Mouse (Mus musculus): ENCODE data around the gene Ank2. TPM values are rescaled to one million over a fixed set of nuclear protein-coding genes. Genes with fewer than 3 reads are reported as not detected.

Ank2 gene
- 40.4 and 60.8 TPM in 2 replicates for polyA plus RNA-seq (2016; fragmentation: Nextera tagmentation; extraction: Ambion mirVana)

GRCm38 (mm10) chr3:127498742-127499400, at the start of gene Ank2:
Ank2 (minus strand) TSS chr3:127499350.
- Histone ChIP-seq H3K4me1 (peaks cover 15% of the 10 kb centered on the region), H3K27ac (replicated peaks) (peak within 1 kb of the TSS; percentile 87), H3K36me3 (no peaks in the 10 kb centered on the region), H3K4me3 (peak within 1 kb of the TSS; percentile 82), H3K9me3 (replicated peaks) (0 out of 2 replicates have a peak, but pooled peaks cover 4% of the 10 kb centered on the region), H3K27me3 (ENCODE audit: low read depth, poor library complexity, severe bottlenecking) (peaks cover 45% of the 10 kb centered on the region)
- WGBS = under 1% methylated on average over 60 of the region's 62 CpGs
- DNase-seq (ENCODE audit: low spot score) = peak; percentile 67

DNA sequence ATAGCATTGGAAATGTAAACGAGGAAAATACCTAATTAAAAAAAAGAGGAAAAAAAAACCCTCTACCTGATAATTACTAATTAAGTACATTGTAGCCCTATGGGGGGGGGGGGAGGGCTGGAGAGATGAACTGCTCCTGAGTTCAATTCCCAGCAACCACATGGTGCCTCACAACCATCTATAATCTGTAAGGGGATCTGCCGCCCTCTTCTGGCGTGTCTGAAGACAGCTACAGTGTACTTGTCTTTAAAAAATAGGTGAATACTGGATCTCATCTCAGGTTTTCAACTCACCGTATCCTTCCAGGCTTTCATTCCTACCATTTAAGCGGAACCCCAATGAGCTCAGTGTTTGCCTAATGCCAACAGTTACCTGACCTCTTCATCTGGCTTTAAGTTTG, 48.7 kb upstream of the Ank2 start:
- peaks cover 9% of the 10 kb centered on the region for H3K4me1 ChIP-seq
- no peaks in the 10 kb centered on the region for H3K27me3 ChIP-seq (ENCODE audit: low read depth, poor library complexity, severe bottlenecking)
- DNase-seq (ENCODE audit: low spot score) = peak; percentile 45
- no peak overlapping the region for H3K27ac ChIP-seq (replicated peaks)
- 26% methylated on average over 4 of the region's 5 CpGs for WGBS
- H3K9me3 ChIP-seq (replicated peaks) = no peaks in the 10 kb centered on the region
- no peak overlapping the region for H3K4me3 ChIP-seq
- peaks cover 43% of the 10 kb centered on the region for H3K36me3 ChIP-seq

DNA sequence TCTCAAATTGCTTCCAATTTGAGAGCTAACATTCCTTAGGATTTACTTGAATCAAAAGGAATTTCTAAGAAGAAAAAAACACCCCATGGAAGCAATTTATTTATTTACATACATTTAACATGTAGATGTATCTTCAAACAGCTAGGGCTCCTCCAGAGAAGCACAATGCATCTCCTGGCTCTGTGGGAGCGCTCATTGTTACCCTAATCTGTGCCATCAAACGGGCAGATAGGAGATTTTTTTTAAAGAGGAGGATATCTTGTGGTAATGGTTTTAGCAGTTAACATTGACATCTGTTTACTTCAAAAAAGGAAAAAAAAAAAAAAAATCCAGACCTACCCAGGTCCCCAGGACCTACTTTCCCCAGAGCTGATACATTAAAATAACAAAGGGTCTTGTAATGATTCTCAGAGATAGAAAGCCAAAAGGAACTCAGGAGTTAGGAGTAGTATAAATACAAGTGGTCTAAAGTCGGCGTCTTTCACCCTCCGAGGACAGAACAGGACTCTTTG, 45.5 kb upstream of the Ank2 start:
- DNase-seq (ENCODE audit: low spot score) = no peak
- WGBS = 15% methylated on average over 5 of the region's 5 CpGs
- H3K4me1 ChIP-seq = no peaks in the 10 kb centered on the region
- no peak overlapping the region for H3K27ac ChIP-seq (replicated peaks)
- H3K36me3 ChIP-seq = peaks cover 73% of the 10 kb centered on the region
- no peaks in the 10 kb centered on the region for H3K27me3 ChIP-seq (ENCODE audit: low read depth, poor library complexity, severe bottlenecking)
- H3K9me3 ChIP-seq (replicated peaks) = no peaks in the 10 kb centered on the region
- no peak overlapping the region for H3K4me3 ChIP-seq

DNA sequence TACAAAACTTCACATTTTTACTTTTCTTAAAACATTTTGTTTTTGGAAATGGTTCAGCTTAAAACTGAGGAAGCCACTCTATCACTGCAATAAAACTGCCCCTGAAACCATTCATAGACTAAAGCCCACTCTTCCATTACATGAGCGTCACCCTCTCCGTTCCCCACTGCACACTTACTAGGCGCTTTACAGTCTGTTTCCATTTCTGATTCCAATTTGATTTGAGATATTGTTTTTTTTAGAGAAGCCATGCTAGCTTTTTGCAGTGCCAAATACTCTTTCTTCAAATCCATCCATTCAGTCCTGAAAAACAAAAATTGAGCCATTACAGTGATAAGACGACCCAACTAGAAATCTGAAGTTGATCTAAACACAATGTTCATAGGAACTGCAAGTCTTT, 44.8 kb upstream of the Ank2 start:
- DNase-seq (ENCODE audit: low spot score) = no peak
- 78% methylated on average over 4 of the region's 4 CpGs for WGBS

DNA sequence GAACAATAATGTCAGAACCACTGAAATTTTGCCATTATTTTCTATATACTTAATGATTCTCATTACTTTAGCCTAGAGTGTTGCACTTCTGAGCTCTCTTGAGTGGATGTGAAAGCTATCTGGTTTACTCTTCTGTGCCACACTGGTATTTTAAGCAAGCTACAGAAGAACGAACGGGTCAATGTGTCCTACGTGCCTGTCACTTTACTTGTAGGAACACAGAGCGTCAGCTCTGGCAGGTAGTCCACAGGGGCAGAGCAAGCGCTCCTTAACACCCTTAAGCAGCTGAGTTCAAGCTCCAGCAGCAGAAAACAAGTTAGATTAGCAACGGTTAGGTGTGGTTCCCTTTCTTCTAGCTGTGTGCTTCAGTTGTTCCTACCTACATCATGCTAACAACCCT, 40.0 kb upstream of the Ank2 start:
- DNase-seq (ENCODE audit: low spot score) = no peak
- 71% methylated on average over 6 of the region's 6 CpGs for WGBS
- H3K27ac ChIP-seq (replicated peaks) = no peak overlapping the region
- no peaks in the 10 kb centered on the region for H3K9me3 ChIP-seq (replicated peaks)
- no peaks in the 10 kb centered on the region for H3K4me1 ChIP-seq
- H3K4me3 ChIP-seq = no peak overlapping the region
- peaks cover 69% of the 10 kb centered on the region for H3K36me3 ChIP-seq
- no peaks in the 10 kb centered on the region for H3K27me3 ChIP-seq (ENCODE audit: low read depth, poor library complexity, severe bottlenecking)

More for the DNA sequence above, 44.8 kb upstream of the Ank2 start:
- no peak overlapping the region for H3K27ac ChIP-seq (replicated peaks)
- no peaks in the 10 kb centered on the region for H3K9me3 ChIP-seq (replicated peaks)
- H3K4me3 ChIP-seq = no peak overlapping the region
- H3K27me3 ChIP-seq (ENCODE audit: low read depth, poor library complexity, severe bottlenecking) = no peaks in the 10 kb centered on the region
- peaks cover 78% of the 10 kb centered on the region for H3K36me3 ChIP-seq
- no peaks in the 10 kb centered on the region for H3K4me1 ChIP-seq

- DNase-seq (ENCODE audit: low spot score) = no peak
- WGBS = 11% methylated on average over 4 of the region's 4 CpGs
- no peak overlapping the region for H3K27ac ChIP-seq (replicated peaks)
Observed at GRCm38 (mm10) chr3:127530293-127530692, 31.1 kb upstream of the Ank2 start.

DNA sequence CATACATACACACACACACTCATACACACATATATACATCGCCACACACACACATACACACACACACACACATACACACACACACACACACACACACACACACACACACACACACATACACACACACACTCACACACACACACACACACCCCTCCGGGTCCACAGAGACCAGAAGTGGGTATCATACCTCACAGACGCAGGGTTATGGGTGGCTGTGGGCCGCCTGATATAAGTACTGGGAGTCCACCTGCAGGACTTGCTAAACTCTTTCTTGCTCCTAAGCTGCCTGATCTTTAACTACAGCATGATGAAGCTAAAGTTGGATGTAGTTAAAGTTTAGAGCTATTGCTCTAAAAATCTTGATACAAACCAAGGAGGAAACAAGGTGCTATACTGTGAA, 30.7 kb upstream of the Ank2 start:
- Histone ChIP-seq H3K36me3 (0 out of 2 replicates have a peak, but pooled peaks cover 2% of the 10 kb centered on the region), H3K27me3 (ENCODE audit: low read depth, poor library complexity, severe bottlenecking) (no peaks in the 10 kb centered on the region), H3K27ac (replicated peaks) (no peak overlapping the region), H3K4me3 (no peak overlapping the region), H3K9me3 (replicated peaks) (no peaks in the 10 kb centered on the region), H3K4me1 (no peaks in the 10 kb centered on the region)
- DNase-seq (ENCODE audit: low spot score) = no peak
- 84% methylated on average over 4 of the region's 4 CpGs for WGBS

More at GRCm38 (mm10) chr3:127530293-127530692, 31.1 kb upstream of the Ank2 start:
- Histone ChIP-seq H3K27me3 (ENCODE audit: low read depth, poor library complexity, severe bottlenecking) (no peaks in the 10 kb centered on the region), H3K9me3 (replicated peaks) (no peaks in the 10 kb centered on the region), H3K36me3 (0 out of 2 replicates have a peak, but pooled peaks cover 2% of the 10 kb centered on the region), H3K4me3 (no peak overlapping the region), H3K4me1 (no peaks in the 10 kb centered on the region)

DNA sequence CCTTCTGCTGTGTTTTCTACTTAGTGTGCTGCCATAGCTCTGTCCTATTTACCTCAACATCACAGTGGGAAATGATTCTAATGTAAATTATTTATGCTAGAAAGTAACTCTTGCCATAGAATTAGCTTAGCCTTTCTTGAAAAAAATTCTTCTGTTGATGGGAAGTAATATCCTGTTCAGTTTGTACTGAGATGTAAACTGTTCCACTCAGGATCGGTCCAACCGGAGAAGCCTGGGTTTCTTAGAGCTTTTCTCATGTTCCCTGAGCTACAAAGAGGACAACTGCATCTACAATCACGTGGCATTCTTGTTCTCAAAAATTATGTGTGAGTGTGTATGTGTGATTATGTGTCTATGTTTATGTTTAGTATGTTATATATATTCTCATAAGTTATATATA, 30.1 kb upstream of the Ank2 start:
- Histone ChIP-seq H3K27me3 (ENCODE audit: low read depth, poor library complexity, severe bottlenecking) (no peaks in the 10 kb centered on the region), H3K9me3 (replicated peaks) (no peaks in the 10 kb centered on the region), H3K4me3 (no peak overlapping the region), H3K36me3 (no peaks in the 10 kb centered on the region), H3K27ac (replicated peaks) (no peak overlapping the region), H3K4me1 (no peaks in the 10 kb centered on the region)
- WGBS = 92% methylated on average over 3 of the region's 3 CpGs
- DNase-seq (ENCODE audit: low spot score) = no peak

DNA sequence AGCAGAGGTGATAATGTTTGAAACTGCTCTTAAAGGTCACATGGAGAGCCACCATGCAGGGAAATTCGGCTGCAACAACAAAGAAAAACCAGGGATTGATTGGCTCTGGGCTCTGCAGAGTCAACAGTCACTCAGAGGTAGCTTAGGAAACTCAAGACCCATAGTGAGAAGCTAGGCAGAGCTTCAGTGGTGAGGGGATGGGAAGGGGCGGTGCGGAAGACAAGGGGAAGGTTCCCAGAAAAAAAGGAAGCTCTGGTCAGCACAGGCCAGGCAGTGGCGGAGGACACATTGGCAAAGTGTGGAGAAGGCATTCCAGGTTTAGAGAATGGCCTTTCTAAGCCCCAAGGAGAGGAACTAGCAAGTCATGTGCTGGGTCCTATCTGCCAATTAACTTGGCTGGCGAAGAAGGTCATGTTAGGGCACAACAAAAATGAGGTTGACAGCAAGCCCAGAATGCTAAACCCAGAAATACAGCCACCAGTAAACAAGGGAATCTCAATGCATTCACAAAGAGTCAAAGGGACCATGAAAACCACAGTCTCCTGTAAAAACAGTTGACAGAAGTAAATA, 28.4 kb upstream of the Ank2 start:
- H3K36me3 ChIP-seq = no peaks in the 10 kb centered on the region
- H3K27me3 ChIP-seq (ENCODE audit: low read depth, poor library complexity, severe bottlenecking) = no peaks in the 10 kb centered on the region
- H3K4me1 ChIP-seq = no peaks in the 10 kb centered on the region
- no peak for DNase-seq (ENCODE audit: low spot score)
- 70% methylated on average over 5 of the region's 5 CpGs for WGBS
- H3K9me3 ChIP-seq (replicated peaks) = no peaks in the 10 kb centered on the region
- no peak overlapping the region for H3K4me3 ChIP-seq
- H3K27ac ChIP-seq (replicated peaks) = no peak overlapping the region

- Histone ChIP-seq H3K4me1 (no peaks in the 10 kb centered on the region), H3K36me3 (no peaks in the 10 kb centered on the region), H3K4me3 (no peak overlapping the region), H3K9me3 (replicated peaks) (no peaks in the 10 kb centered on the region), H3K27ac (replicated peaks) (no peak overlapping the region), H3K27me3 (ENCODE audit: low read depth, poor library complexity, severe bottlenecking) (no peaks in the 10 kb centered on the region)
- 87% methylated on average over 8 of the region's 8 CpGs for WGBS
- DNase-seq (ENCODE audit: low spot score) = no peak
Observed at GRCm38 (mm10) chr3:127525188-127525819, 26.2 kb upstream of the Ank2 start.

- DNase-seq (ENCODE audit: low spot score) = no peak
- Histone ChIP-seq H3K9me3 (replicated peaks) (no peaks in the 10 kb centered on the region), H3K36me3 (no peaks in the 10 kb centered on the region), H3K4me1 (peaks cover 4% of the 10 kb centered on the region; the same call in 1 of the 2 replicates), H3K27ac (replicated peaks) (no peak overlapping the region), H3K4me3 (no peak overlapping the region), H3K27me3 (ENCODE audit: low read depth, poor library complexity, severe bottlenecking) (no peaks in the 10 kb centered on the region)
- WGBS = 90% methylated on average over 10 of the region's 10 CpGs
Observed at GRCm38 (mm10) chr3:127521156-127521555, 22.0 kb upstream of the Ank2 start.

DNA sequence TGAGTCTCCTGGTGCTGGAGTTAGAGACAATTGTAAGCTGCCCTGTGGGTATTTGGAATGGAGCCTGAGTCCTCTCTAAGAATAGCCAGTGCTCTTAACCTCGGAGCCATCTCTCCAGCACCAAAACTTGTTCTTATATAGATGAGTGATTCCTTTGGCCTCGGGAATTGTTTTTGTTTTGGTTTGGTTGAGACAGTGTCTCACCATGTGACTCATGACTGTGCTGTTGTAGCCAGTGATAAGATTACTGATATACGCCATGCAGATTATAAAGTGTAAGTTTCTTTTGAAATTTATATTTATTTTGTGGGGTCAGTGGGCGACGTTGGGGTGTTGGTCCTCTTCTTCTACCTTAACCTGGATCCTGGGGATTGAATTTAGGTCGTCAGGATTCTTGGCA, 21.1 kb upstream of the Ank2 start:
- no peak overlapping the region for H3K27ac ChIP-seq (replicated peaks)
- no peak for DNase-seq (ENCODE audit: low spot score)
- H3K4me1 ChIP-seq = peaks cover 6% of the 10 kb centered on the region; the same call in 1 of the 2 replicates
- H3K27me3 ChIP-seq (ENCODE audit: low read depth, poor library complexity, severe bottlenecking) = no peaks in the 10 kb centered on the region
- H3K36me3 ChIP-seq = no peaks in the 10 kb centered on the region
- H3K4me3 ChIP-seq = no peak overlapping the region
- H3K9me3 ChIP-seq (replicated peaks) = no peaks in the 10 kb centered on the region
- 86% methylated on average over 6 of the region's 6 CpGs for WGBS

DNA sequence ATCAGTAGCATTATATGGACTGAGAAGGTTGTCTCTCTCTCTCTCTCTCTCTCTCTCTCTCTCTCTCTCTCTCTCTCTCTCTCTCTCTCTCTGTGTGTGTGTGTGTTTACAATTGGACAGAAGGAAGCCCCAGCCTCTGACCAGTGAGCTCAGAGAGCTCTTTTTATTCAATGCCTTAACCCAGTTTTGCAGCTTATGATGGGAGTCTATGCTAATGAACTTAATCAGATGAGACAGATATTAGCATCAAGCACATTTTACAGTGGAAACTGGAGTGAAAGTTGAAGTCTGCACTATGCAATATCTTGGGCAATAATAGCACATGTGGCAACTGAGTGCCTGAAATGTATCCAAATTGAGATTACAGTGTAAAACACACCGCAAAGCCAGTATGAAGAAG, 16.1 kb upstream of the Ank2 start:
- no peaks in the 10 kb centered on the region for H3K9me3 ChIP-seq (replicated peaks)
- no peak for DNase-seq (ENCODE audit: low spot score)
- WGBS = 100% methylated on average over 1 of the region's 1 CpGs

More for the DNA sequence above, 16.1 kb upstream of the Ank2 start:
- Histone ChIP-seq H3K27me3 (ENCODE audit: low read depth, poor library complexity, severe bottlenecking) (no peaks in the 10 kb centered on the region), H3K36me3 (no peaks in the 10 kb centered on the region), H3K27ac (replicated peaks) (no peak overlapping the region), H3K4me3 (no peak overlapping the region), H3K4me1 (peaks cover 10% of the 10 kb centered on the region; the same call in 1 of the 2 replicates)

Measured in midbrain, embryonic 10.5 days (tissue).